Comparison of ENCODE assay signal across 19 mouse cellular contexts in genomic region chr19:29670247-29670646, GRCm38 (mm10). TPM values are rescaled to one million over a fixed set of nuclear protein-coding genes. Genes with fewer than 3 reads are reported as not detected.
DNase-seq lines count a peak whose midpoint lies in the region.
"Had no signal": no experiment of that assay in that cellular context is flagged by ENCODE, and none has a peak within 500 bp of the region (broad histone marks: within the 10 kb centered on the region; RNA-seq: fewer than 3 reads in every experiment).

No protein-coding gene starts in this region.

- DNase-seq in 3T3-L1 (ENCODE audit: low read depth, low spot score), result peak; percentile 70
- DNase-seq in 416B (ENCODE audit: low read depth), result peak; percentile 21
- DNase-seq in brain, adult 2 months (ENCODE audit: low read depth, low spot score), result peak; percentile 51
- DNase-seq in urinary bladder, adult 2 months (ENCODE audit: low spot score), result no peak
- DNase-seq in adrenal gland, postnatal 4 days (ENCODE audit: low spot score in 2 of 2), result no peak
- DNase-seq: adrenal gland, adult 8-10 months; adrenal gland, postnatal 14 days; adrenal gland, postnatal 36 days; cerebellum, adult 11-12 months; cerebellum, adult 2 months; cerebellum, adult 9-10 months; cerebellum, postnatal 10 days; cerebellum, postnatal 25 days had no signal

RNA-seq across cellular contexts. Expression of gene Ermp1, which starts 22.0 kb away (rescaled TPM):
- 175 and 192 TPM in 2 replicates for polyA plus RNA-seq in urinary bladder, adult 2 months (2012; rRNA removed)
- 10 to 100 TPM; 70.0 to 74.7 TPM for total RNA-seq in adrenal gland, postnatal 4 days (2021)

RNA-seq across cellular contexts. Expression of gene Mlana, which starts 27.4 kb away (rescaled TPM):
- 0.11 and 0.13 TPM in 2 replicates for polyA plus RNA-seq in urinary bladder, adult 2 months (2012; rRNA removed)
- not detected for total RNA-seq in adrenal gland, postnatal 4 days (2021)
- total RNA-seq: adrenal gland, adult 18-20 months; adrenal gland, adult 8-10 months; adrenal gland, postnatal 14 days; adrenal gland, postnatal 36 days had no signal
- polyA plus RNA-seq: activated CD4-positive, CD25-positive, alpha-beta regulatory T cell, adult 4 months; C2C12; cerebellum, adult 2 months; cortical plate, adult 2 months; forebrain, embryonic 13.5 days; forebrain, embryonic 15.5 days had no signal

Comparison
In these comparisons a context has a peak if more than half of its experiments do, and no peak if none do; other contexts are left out.
1. DNase-seq: peak in 3T3-L1 (single experiment), 416B (single experiment) and brain, adult 2 months (single experiment); none in urinary bladder, adult 2 months (single experiment) and adrenal gland, postnatal 4 days (0 of 2).